Comparison of ENCODE assay signal across 11 mouse cellular contexts in genomic region chr3:158210657-158211056, GRCm38 (mm10).
"Had no signal": no experiment of that assay in that cellular context is flagged by ENCODE, and none has a peak within 500 bp of the region (broad histone marks: within the 10 kb centered on the region; RNA-seq: fewer than 3 reads in every experiment).

No protein-coding gene starts in this region.

- H3K27me3 ChIP-seq: neural tube, embryonic 13.5 days; neural tube, embryonic 15.5 days had no signal

- H3K4me1 ChIP-seq: neural tube, embryonic 13.5 days had no signal

- H3K4me2 ChIP-seq: lung, embryonic 14.5 days; midbrain, embryonic 11.5 days; neural tube, embryonic 13.5 days; neural tube, embryonic 15.5 days had no signal

- H3K4me3 ChIP-seq: myocyte; neural tube, embryonic 13.5 days; neural tube, embryonic 15.5 days had no signal

- DNase-seq: lung, adult 18-20 months; right cerebral cortex, postnatal 25 days; spleen, adult 18-20 months; thymus, adult 18-20 months; thymus, postnatal 36 days had no signal

- H3K9ac ChIP-seq: liver, embryonic 14.5 days; lung, embryonic 14.5 days; neural tube, embryonic 13.5 days; neural tube, embryonic 15.5 days had no signal

- H3K27ac ChIP-seq: liver, embryonic 14.5 days; neural tube, embryonic 13.5 days; neural tube, embryonic 15.5 days had no signal

- H3K36me3 ChIP-seq: neural tube, embryonic 13.5 days; neural tube, embryonic 15.5 days had no signal

- H3K9me3 ChIP-seq: neural tube, embryonic 13.5 days; neural tube, embryonic 15.5 days had no signal
